Mouse (Mus musculus) inflammation-experienced regulatory T-cells (primary cell): ENCODE data around the gene Gfm1. TPM values are rescaled to one million over a fixed set of nuclear protein-coding genes. Genes with fewer than 3 reads are reported as not detected.

Experiments
- polyA plus RNA-seq, 2 experiments: library from polyadenylated mRNA; unstranded; fragments of 100-300 nt; shearing (Covaris generic); gene quantifications; one replicate each; pipeline ENCODE4 v1.2.1; 2017

Gene Gfm1
- polyA plus RNA-seq, result 10 to 100 TPM; 27.1 to 34.9 TPM

GRCm38 (mm10) chr3:67429999-67430380, at the start of gene Gfm1:
Gene Gfm1 (plus strand): TSS chr3:67430096.

GRCm38 (mm10) chr3:67463450-67464372, 33.8 kb downstream of the Gfm1 start, which contains the start of gene Lxn:
Gene Lxn (minus strand): TSS chr3:67463926.

DNA sequence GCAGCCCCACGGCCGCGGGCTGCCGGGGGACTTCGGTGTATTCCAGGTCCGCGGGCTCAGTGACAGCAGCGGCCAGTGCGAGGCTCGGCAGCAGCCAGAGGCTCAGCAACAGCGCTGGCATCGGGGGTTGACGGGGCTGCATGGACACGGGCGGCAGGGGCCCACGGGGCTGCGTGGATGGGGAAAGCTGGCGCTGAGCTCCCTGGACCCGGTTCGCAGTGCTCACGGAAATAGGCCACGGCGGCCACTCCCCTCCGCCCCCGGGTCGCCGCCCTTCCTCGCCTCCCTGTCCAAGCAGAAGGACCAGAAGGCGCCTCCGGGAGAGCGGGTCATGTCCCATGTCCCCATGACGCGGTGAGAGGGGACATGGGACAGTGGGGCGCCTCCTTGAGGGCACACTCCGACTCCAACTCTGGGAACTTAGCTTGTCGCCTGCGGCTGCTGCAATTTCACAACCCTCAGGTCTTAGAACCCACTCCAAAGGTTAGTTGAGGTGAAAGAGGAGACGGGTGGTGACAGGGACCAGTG, 85.4 kb downstream of the Gfm1 start, which contains the start of gene Rarres1:
TSS of gene Rarres1 (minus strand) at position 250 of the 528 bp plus-strand sequence.

Other genes with a start within 250 kb of the Gfm1 start
- 1 to 10 TPM in 1 of 2 experiments, not detected in 1; 2.0 TPM for gene Mlf1, start 56.0 kb upstream of the Gfm1 start, polyA plus RNA-seq
- gene Gm17402, start 54.9 kb upstream of the Gfm1 start, polyA plus RNA-seq, result not detected
- gene Lxn, start 33.8 kb downstream of the Gfm1 start, polyA plus RNA-seq, result 10 to 100 TPM; 41.9 to 74.3 TPM
- under 1 TPM; 0.12 to 0.21 TPM for gene Rarres1, start 85.4 kb downstream of the Gfm1 start, polyA plus RNA-seq
- gene Mfsd1, start 152.6 kb downstream of the Gfm1 start, polyA plus RNA-seq, result 10 to 100 TPM; 64.7 to 66.0 TPM